Mouse (Mus musculus) embryonic facial prominence, embryonic 10.5 days (tissue): Measurements from ENCODE around the gene Rab3il1. TPM values are rescaled to one million over a fixed set of nuclear protein-coding genes. Genes with fewer than 3 reads are reported as not detected.

Source experiments
- DNase-seq: peaks from one replicate; pipeline ENCODE4 v3.0.0-alpha.2; 2017; ENCODE audit warnings: low spot score
- H3K27ac ChIP-seq: fragments of 300-500 bp; sonication (generic); replicated peaks from 2 replicates; pipeline ENCODE4 v1.5.1; 2016; ENCODE audit warnings: mild to moderate bottlenecking
- H3K27me3 ChIP-seq: fragments of 300-500 bp; sonication (generic); replicated peaks from 2 replicates; pipeline ENCODE4 v1.6.1; 2016; ENCODE audit warnings: low read depth, mild to moderate bottlenecking; ENCODE audit not compliant: poor library complexity, severe bottlenecking
- H3K36me3 ChIP-seq: fragments of 300-500 bp; sonication (generic); replicated peaks from 2 replicates; pipeline ENCODE4 v1.6.1; 2016; ENCODE audit warnings: mild to moderate bottlenecking, moderate library complexity
- H3K4me1 ChIP-seq: fragments of 300-500 bp; sonication (generic); 2 replicates; pipeline ENCODE4 v1.6.1; 2016
- H3K4me3 ChIP-seq: fragments of 300-500 bp; sonication (generic); 2 replicates; pipeline ENCODE4 v1.5.1; 2016; ENCODE audit warnings: mild to moderate bottlenecking, moderate library complexity
- H3K9me3 ChIP-seq: fragments of 300-500 bp; sonication (generic); 2 replicates; pipeline ENCODE4 v1.6.1; 2016; ENCODE audit warnings: mild to moderate bottlenecking
- WGBS: fragments of 180-500 bp; shearing (Covaris S2); methylation state at CpG from one replicate; pipeline ENCODE4 v1.1.7; 2016; 5-methylcytosine and 5-hydroxymethylcytosine counted together
- polyA plus RNA-seq: library from polyadenylated mRNA; unstranded; fragments of >200 nt; fragmentation: Nextera tagmentation; extraction: Ambion mirVana; gene quantifications from 2 replicates; pipeline ENCODE4 v1.2.1, GENCODE M21; 2016

Gene Rab3il1
- polyA plus RNA-seq, 1 experiment from 2014 or later = 57.4 TPM

DNA sequence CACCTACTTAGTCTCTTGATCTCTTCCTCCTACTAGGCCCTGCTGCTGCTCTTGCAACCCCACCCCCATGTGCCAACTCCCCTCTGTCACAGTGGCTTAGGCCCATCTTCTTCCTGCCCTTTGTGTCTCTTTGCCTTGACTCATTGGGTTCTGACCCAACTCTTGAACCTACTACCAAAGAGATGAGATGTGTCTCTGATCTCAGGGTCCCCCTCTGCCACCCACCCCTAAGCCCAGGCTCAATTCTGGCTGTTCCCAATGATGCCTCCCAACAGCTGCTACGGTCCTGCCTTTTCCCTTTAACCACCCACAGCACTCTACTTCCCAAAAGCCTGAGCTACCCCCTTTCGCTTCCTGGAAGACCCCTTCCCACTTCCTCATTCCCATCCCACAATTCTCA is 20.5 kb downstream of the Rab3il1 start:
- peaks cover 6% of the 10 kb centered on the region; the same call in 1 of the 2 replicates for H3K27me3 ChIP-seq
- no peak for DNase-seq
- no peak overlapping the region for H3K4me3 ChIP-seq
- H3K9me3 ChIP-seq = no peaks in the 10 kb centered on the region
- H3K4me1 ChIP-seq = peaks cover 88% of the 10 kb centered on the region
- H3K27ac ChIP-seq = peak overlapping the region; percentile 26
- 85% methylated on average over 2 of the region's 2 CpGs for WGBS
- H3K36me3 ChIP-seq = peaks cover 8% of the 10 kb centered on the region

DNA sequence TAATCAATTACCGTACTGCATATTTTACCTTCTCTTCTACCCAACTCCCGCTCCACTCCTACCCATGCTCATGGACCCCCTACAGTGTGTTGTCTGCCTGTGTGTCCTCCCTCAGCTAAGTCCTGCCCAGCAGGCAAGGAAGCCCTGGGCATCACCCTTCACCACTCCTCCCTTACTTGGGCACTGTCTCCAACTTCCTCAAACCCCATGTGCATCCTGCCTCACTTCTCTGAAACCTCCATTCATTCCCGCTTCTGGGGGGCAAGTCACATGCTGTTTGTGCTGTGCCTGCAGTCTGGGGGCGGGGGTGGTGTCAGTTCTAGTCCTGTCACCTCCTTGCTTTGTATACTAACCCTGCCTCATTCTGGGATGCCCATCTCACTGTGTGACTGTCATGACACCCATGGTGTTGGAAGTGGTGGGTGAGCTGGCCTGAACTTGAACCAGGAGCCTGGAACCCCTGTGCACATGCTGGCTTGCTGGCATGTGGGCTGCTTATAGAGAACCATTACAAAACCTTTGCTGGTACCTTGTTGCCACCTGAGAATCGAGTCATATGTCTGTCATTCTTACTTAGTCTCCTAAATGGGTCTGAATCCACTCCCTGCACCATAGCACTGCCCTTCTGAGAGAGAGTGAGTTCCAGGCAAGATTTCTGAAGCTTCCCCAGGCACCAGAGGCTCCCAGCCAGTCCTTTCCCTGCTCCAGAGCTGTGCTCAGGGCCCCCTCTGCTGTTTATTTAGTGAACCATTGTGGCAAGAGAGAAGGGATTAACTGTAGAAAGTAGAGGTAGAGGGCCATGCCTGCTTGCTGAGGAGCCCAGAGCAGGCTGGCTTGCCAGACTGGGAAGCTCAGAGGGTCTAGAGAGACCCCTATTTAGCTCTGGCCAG is 21.2 kb downstream of the Rab3il1 start:
- Histone ChIP-seq H3K9me3 (no peaks in the 10 kb centered on the region), H3K36me3 (peaks cover 15% of the 10 kb centered on the region), H3K27ac (peak overlapping the region; percentile 26), H3K4me1 (peaks cover 81% of the 10 kb centered on the region), H3K27me3 (peaks cover 6% of the 10 kb centered on the region; the same call in 1 of the 2 replicates), H3K4me3 (no peak overlapping the region)
- peak; percentile 51 for DNase-seq
- WGBS = 71% methylated on average over 5 of the region's 5 CpGs

DNA sequence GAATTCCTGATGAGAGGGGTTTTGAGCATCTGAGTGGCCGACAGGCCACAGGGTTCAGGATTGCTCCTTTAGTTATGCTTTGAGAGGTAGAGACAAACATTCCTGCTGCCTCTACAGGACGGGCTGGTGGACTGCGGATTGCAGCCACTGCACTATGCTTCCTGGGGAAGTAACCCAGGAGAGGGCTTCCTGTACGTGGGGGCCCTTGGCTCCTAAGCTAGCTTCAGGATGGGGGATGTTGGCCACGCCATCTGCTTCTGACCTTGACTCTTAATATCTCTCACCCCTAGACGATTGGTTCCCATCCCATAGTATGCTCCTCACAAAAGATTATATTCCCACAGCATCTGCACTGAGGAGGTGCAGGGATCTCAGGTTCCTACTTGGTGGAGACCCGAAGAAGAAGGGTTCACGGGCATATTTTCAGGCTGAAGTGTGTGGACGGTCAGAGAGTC is 21.9 kb downstream of the Rab3il1 start:
- 70% methylated on average over 9 of the region's 9 CpGs for WGBS
- DNase-seq = no peak
- Histone ChIP-seq H3K9me3 (no peaks in the 10 kb centered on the region), H3K4me3 (no peak overlapping the region), H3K36me3 (peaks cover 22% of the 10 kb centered on the region), H3K4me1 (peaks cover 74% of the 10 kb centered on the region), H3K27me3 (peaks cover 6% of the 10 kb centered on the region; the same call in 1 of the 2 replicates), H3K27ac (peak overlapping the region; percentile 26)

DNA sequence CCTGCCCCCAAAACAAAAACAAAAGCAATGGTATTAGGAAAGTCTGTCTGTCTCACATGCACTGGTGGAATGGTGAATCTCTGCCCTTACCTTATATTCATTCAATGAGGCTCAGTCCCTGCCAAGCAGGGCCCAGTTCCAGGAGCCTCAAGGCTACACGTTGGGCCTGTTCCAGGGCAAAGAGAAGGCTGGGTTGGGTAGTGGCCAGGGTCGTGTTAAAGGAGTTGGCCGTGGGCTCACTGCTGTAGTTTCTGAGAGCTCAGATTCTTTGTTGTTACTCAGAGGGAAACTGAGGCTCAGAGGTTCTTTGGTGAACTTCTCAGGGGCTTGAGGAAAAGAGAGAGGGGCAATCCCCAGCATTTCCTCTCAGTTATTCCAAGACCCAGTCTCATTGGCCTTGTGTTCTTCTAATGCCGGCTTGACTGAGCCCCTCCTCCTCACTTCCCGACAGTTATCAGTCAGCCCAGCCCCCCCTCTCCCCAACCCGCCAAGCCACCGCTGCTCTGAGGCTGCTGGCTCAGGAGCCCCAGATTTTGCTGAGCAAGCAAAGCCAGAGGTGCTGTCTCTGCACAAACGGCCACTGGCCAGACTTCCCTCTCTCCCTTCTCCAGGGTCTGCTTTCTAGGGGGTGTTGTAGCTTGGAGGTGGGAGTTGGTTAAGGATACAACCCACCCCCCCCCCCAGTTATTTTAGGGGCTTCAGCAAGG is 23.9 kb downstream of the Rab3il1 start:
- Histone ChIP-seq H3K36me3 (peaks cover 40% of the 10 kb centered on the region), H3K27me3 (no peaks in the 10 kb centered on the region), H3K27ac (peak overlapping the region; percentile 48), H3K9me3 (no peaks in the 10 kb centered on the region), H3K4me3 (peak overlapping the region; percentile 16; the same call in 1 of the 2 replicates), H3K4me1 (peaks cover 56% of the 10 kb centered on the region)
- DNase-seq = peak; percentile 68
- WGBS = 24% methylated on average over 8 of the region's 8 CpGs

- peaks cover 70% of the 10 kb centered on the region for H3K36me3 ChIP-seq
- no peaks in the 10 kb centered on the region for H3K9me3 ChIP-seq
- H3K27me3 ChIP-seq = 0 out of 2 replicates have a peak, but pooled peaks cover 4% of the 10 kb centered on the region
- 93% methylated on average over 2 of the region's 2 CpGs for WGBS
- DNase-seq = no peak
- no peak overlapping the region for H3K4me3 ChIP-seq
- no peak overlapping the region for H3K27ac ChIP-seq
- peaks cover 25% of the 10 kb centered on the region for H3K4me1 ChIP-seq
These were observed 28.3 kb downstream of the Rab3il1 start for GRCm38 (mm10) chr19:10029746-10030145.

DNA sequence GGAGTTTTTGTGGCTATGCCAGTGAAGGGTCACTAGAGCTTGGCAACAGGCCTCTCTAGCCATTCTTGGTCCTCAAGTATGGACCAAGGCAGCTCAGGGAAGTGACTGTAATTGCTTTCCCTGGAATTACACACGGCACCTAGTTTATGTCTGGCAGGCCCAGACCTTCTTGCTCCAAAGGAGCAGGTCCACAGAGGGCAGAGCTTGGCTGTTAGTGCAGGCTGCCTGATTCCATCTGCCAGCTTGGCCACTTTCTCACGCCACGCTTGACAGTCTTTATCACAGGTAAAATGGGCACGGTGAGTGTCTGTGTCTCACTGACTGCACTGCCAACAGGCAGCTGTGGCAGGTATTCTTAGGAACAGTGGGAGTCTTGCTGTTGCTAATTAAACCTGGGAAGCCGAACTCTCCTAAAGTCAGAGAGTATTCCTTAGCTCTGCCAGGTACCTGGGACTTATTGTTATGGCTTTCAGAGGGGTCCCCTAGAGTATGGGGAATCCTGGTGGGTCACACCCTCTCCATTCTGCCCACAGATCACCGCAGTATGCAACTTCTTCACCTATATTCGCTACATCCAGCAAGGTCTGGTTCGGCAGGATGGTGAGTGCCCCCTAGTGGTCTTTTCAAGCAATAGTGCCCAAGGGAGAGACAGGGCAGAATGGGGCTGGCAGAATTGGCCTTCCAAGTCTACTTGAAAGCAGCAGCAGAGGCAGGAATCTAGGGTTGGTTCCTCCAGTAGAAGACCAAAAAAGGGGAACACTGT is 31.9 kb downstream of the Rab3il1 start:
- DNase-seq = peak; percentile 69
- Histone ChIP-seq H3K9me3 (no peaks in the 10 kb centered on the region), H3K27ac (no peak overlapping the region), H3K36me3 (peaks cover 67% of the 10 kb centered on the region), H3K4me1 (peaks cover 19% of the 10 kb centered on the region), H3K4me3 (no peak overlapping the region), H3K27me3 (0 out of 2 replicates have a peak, but pooled peaks cover 4% of the 10 kb centered on the region)
- 37% methylated on average over 8 of the region's 8 CpGs for WGBS

- no peak overlapping the region for H3K4me3 ChIP-seq
- no peak for DNase-seq
- WGBS = 83% methylated on average over 5 of the region's 5 CpGs
- no peaks in the 10 kb centered on the region for H3K9me3 ChIP-seq
- H3K27ac ChIP-seq = no peak overlapping the region
- H3K27me3 ChIP-seq = peaks cover 5% of the 10 kb centered on the region; the same call in 1 of the 2 replicates
- peaks cover 24% of the 10 kb centered on the region for H3K4me1 ChIP-seq
- H3K36me3 ChIP-seq = peaks cover 57% of the 10 kb centered on the region
These were observed 32.9 kb downstream of the Rab3il1 start for GRCm38 (mm10) chr19:10034356-10034755.

- H3K36me3 ChIP-seq = peaks cover 53% of the 10 kb centered on the region
- H3K27me3 ChIP-seq = peaks cover 11% of the 10 kb centered on the region
- H3K4me1 ChIP-seq = peaks cover 24% of the 10 kb centered on the region
- no peak overlapping the region for H3K4me3 ChIP-seq
- peak; percentile 88 for DNase-seq
- WGBS = 47% methylated on average over 8 of the region's 8 CpGs
- no peaks in the 10 kb centered on the region for H3K9me3 ChIP-seq
- H3K27ac ChIP-seq = 0 out of 2 replicates have a peak overlapping the region, but pooled peaks have one; percentile 3
These were observed 33.4 kb downstream of the Rab3il1 start for GRCm38 (mm10) chr19:10034785-10035447.

DNA sequence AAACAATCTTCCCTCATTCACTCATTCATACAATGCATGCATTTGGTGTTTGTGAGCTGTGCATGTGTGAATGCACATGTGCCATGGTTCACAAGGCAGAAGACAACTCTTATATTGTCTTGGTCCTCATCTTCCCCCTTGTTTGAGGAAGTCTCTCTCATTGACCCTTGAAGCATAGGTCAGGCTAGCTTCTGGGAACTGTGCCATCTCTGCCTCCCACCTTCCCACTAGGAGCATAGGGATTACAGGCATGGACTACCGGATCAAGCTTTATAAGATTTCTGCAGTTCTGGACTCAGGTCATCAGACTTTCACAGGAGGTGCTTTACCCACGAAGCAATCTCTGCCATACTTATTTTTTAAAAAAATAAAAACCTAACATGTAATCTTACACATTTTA is 36.1 kb downstream of the Rab3il1 start:
- Histone ChIP-seq H3K27me3 (peaks cover 31% of the 10 kb centered on the region), H3K9me3 (no peaks in the 10 kb centered on the region), H3K36me3 (peaks cover 32% of the 10 kb centered on the region), H3K4me1 (peaks cover 42% of the 10 kb centered on the region), H3K4me3 (no peak overlapping the region), H3K27ac (no peak overlapping the region)
- WGBS = 73% methylated on average over 2 of the region's 2 CpGs
- no peak for DNase-seq

GRCm38 (mm10) chr19:10038364-10038763 is 36.9 kb downstream of the Rab3il1 start:
- 88% methylated on average over 3 of the region's 3 CpGs for WGBS
- DNase-seq = no peak

GRCm38 (mm10) chr19:10038910-10039309 is 37.4 kb downstream of the Rab3il1 start:
- peaks cover 42% of the 10 kb centered on the region for H3K4me1 ChIP-seq
- H3K27me3 ChIP-seq = peaks cover 36% of the 10 kb centered on the region
- H3K9me3 ChIP-seq = no peaks in the 10 kb centered on the region
- no peak for DNase-seq
- no peak overlapping the region for H3K4me3 ChIP-seq
- peaks cover 27% of the 10 kb centered on the region for H3K36me3 ChIP-seq
- WGBS = 32% methylated on average over 3 of the region's 3 CpGs
- no peak overlapping the region for H3K27ac ChIP-seq

More at GRCm38 (mm10) chr19:10038364-10038763, 36.9 kb downstream of the Rab3il1 start:
- H3K27ac ChIP-seq = no peak overlapping the region
- H3K4me1 ChIP-seq = peaks cover 42% of the 10 kb centered on the region
- peaks cover 28% of the 10 kb centered on the region for H3K36me3 ChIP-seq
- H3K9me3 ChIP-seq = no peaks in the 10 kb centered on the region
- no peak overlapping the region for H3K4me3 ChIP-seq
- peaks cover 36% of the 10 kb centered on the region for H3K27me3 ChIP-seq
